Mouse (Mus musculus) Muller cell, postnatal 12 days (primary cell): ENCODE measurements around the gene Il6ra.
"Not testable (repeated sequence)": the region's sequence is repeated elsewhere in the genome, so short reads cannot be mapped to it uniquely, and the experiment has no call there.

Experiments used
- DNase-seq: peaks from one replicate; pipeline ENCODE4 v3.0.0-alpha.2; 2015; ENCODE audit errors: inconsistent ontology term

Gene Il6ra

DNA sequence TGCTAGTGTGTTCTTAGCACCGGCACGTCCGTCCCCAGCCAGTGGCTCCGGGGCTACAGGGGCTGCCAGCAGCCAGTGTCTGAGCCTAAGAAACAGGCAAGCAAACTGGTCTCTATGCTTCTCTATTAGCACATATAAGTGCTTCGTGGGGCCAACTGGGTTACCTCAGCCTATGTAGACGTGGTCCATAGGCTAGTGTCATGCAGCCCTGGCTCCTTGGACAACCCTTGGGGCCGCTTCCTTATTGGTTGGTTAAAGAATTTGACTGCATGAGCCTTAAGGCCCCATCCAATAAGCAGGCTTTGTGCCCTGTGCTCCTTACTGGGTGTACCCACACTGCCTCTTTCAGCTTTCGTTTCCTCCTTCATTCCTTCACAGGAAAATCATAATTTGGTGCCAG, 37.2 kb downstream of the Il6ra start:
- DNase-seq, result no peak

DNA sequence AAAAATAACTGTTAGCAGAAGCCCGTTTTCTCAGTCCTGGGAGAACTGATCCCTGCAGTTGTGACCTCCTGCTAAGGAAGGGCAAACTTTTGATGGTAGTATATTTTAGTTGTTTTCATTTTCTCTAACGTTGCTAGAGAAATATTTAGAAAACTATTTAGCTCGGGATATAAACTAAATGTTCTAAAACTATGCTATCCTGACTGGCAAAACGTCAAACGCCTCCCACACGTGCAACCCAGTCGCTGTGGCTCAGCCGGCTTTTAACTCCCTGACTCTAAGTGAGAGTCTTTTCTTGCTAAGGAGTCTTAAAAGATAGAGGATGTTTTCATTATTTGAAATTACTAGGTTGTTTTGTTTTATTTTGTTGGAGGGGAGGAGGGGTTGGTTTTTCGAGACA, 38.0 kb downstream of the Il6ra start:
- no peak for DNase-seq

DNA sequence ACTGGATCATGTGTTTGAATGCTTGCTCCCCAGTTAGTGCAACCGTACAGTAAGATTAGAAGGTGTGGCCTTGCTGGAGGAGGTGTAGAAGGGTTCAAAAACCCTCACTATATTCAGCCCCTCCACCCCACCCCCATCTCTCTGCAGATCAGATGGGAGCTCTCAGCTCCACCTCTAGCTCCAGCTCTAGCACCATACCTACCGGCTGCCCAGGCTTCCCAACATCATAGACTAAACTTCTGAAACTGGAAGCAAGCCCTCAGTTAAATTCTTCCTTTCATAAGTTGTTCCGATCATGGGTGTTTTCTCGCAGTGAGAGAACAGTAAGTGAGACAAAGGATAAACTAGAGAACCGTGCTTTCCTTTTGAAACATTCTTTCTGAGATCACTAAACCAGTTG, 38.9 kb downstream of the Il6ra start:
- no peak for DNase-seq

DNA sequence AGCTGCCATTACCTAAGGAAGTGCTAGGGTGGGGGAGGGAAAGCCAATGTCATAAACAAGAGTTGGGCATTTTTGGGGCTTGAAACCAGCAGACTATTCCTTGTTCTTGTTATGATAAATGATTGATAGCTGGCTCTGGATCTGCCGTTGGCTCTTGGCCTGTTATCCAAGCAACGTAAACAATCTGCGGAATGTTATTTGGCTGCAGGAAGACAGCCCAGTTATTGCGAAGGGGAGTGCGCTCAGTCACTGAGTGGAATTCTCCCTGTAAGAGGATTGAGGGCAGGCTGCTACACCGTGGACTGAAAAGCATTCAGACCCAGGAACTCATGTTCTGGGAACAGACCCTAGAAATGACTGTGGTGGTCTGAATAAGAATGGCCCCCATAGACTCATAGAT, 40.3 kb downstream of the Il6ra start:
- no peak for DNase-seq

DNA sequence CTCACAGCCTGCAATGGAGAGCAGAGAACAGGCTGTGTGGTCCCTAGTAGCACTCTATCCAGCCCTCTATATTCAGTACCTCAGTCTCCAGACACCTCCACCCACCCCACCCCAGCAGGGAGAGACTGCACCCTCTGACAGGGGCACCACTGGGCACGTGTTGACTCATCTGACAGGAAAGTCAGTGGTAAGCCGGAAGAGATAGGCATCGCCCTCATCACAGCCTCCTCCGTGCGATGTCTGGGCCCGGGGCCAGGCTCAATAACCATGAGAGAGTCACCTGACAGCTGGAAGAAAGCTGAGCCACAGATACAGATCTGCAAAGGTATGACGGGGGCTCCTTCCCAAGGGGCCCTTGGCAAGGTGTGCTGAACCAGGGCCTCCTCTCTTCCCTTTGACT, 40.8 kb downstream of the Il6ra start:
- DNase-seq, result no peak

DNA sequence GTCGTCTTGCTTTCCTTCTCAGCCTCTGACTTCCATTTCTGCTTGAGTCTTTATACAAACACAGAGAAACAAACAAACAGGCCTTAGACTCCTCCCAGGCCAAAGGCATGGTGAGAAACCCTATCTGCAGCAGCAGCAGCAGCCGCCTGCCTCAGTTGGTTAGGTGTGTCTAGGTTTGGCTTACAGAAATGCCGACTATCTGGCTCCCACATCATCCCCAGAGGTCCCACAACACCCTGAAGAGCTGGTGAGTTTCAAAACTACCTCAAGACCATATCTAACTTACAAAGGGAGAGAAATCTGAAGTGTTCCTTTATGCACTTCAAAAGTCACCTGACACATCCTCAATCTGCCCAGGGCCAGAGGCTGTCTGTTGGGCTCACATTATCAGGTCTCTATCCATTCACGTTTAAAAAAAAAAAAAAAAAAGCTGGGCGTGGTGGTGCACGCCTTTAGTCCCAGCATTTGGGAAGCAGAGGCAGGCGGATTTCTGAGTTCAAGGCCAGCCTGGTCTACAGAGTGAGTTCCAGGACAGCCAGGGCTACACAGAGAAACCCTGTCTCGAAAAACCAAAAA, 41.6 kb downstream of the Il6ra start:
- no peak for DNase-seq

DNA sequence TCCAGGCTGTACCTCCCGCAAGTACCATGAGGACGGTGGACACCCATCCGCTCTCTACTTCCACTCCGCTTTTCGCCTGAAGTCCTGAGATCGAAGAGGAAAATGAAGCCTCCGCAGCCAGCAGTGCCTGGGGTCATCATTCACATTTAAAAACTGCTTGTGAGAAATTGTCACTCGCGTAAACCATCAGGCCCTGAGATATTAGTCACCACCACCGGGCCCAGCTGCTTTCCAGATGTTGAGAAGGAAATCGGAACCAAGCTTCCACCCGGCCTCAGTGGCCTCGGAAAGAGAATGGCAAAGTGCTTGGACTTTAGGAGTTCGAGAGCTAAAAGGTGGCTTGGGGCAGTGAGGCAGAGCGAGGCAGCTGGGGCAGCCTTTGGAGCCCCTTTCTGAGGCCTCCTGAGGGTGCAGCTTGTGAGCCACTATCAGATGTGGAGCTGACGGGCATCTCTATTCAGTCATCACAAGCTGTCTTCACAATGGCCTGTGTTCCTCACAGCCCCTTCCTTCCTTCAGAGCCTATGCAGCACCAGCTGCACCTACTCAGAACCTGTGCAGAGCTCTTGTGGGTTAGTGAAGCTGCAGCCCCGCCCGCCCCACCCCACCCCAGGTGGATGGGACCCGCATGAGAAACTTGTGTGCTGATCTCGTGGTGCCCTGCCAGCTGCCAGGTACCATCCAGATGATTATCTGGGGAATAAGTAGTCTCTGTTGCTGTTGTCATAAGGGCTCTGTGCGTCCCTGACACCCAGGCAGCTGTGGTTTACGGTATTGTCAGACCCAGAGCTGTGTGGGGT, 42.3 kb downstream of the Il6ra start:
- no peak for DNase-seq

DNA sequence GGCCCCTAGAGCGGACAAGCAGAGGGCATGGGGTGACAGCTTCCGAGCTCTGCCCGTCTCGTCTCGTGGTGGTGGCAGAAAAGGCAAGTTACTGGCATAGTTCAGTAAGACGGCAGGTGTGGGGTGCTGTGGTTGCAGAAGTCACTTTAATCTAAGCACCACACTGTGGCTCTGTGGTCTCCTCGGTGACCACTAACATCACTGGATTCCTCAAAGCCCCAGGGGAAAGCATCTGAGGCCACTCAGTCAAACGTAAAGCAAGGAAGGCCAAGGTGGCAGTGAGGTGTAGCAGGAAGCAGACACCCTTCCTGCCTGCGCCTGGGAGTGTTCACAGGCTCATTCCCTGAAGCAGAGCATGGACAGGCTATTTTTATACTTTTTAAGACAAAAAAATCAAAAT, 43.4 kb downstream of the Il6ra start:
- no peak for DNase-seq

DNA sequence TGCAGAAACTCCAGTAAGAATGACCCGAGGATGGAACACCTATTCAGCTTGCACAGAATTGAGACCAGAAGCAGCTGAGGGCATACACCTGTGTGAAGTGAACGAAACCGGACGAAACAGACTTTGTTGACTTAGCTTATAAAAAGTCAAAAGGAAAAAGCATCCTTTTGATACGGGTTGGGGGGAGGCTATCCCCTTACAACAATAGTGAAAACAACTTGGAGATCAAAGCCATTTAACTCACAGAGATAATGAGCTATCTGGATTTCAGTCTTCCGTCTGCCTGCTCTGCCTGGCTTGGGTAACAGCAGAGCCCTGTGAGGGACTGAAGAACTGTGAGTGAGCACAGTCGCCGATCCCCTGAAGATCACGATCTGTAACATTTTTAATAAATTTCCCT, 44.0 kb downstream of the Il6ra start:
- DNase-seq, result no peak

DNA sequence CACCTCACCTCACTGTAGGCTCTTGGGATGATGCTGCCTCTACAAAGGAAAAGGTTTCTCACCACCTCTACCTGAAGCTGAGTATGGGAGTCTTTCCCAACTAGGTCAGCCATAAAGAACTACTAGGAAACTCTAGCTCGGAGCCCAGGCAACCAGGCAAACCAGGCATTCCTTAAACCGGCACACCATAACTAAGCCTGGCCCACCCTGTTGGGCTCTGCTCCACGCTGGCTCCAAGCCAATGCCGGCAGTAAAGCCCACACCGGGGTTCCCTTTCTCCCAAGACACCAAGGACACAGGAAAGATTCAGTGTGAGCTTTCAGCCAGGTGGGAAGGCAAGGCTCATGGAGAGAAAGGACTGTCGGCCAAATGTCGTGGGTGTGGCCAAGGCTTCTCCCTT, 44.6 kb downstream of the Il6ra start:
- DNase-seq, result peak; percentile 27

DNA sequence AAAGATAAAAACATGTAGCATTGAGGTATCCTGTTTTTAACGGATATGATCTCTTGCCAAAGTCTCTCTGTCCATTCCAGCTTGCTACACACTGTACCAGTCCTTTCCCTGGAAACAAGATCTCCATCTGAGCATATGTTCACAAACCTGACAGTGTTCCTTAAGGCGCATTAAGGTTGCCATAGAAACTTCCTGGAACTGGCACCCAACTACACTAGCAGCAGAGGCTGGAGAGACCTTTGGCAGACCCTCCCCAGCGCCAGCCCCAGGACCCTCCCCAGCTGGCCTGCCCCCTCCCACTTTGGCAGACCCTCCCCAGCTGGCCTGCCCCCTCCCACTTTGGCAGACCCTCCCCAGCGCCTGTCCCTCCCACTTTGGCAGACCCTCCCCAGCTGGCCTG, 45.3 kb downstream of the Il6ra start:
- DNase-seq, result no peak

DNA sequence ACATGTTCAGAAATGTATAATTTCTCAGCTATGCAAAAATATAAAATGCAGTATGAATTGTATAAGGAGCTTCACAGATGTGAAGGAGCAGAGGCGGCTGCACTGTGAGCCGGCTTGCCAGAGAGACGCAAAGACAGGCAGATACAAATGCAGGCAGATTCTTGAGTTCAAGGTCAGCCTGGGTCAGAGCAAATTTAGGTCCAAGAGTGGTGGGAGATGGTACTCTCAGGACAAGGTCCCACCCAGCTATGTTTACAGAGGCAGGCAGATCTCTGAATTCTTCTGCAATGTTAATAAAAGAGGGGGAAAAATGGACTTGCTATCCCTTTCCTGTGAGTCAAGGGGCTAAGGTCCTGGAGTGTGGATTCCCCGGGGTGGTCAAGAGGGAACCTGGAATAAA, 47.2 kb downstream of the Il6ra start:
- DNase-seq, result no peak

DNA sequence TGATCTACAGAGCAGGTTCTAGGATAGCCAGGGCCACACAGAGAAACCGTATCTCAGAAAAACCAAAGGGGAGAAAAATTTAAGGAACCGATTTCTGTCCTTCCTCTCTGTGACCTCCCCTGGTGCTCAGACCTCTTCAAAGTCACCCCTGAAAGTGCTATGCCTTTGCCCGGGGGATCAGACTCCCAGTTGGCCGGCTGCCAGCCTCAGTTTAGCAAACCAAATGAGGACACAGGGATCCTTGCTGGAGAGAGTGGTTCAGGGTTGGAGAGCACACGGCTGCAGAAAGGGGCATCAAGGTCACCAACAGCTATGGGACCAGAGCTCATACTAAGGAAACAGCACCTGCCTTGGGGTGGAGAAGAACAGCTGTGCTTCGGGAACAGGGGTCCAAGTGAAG, 48.0 kb downstream of the Il6ra start:
- DNase-seq, result no peak

DNA sequence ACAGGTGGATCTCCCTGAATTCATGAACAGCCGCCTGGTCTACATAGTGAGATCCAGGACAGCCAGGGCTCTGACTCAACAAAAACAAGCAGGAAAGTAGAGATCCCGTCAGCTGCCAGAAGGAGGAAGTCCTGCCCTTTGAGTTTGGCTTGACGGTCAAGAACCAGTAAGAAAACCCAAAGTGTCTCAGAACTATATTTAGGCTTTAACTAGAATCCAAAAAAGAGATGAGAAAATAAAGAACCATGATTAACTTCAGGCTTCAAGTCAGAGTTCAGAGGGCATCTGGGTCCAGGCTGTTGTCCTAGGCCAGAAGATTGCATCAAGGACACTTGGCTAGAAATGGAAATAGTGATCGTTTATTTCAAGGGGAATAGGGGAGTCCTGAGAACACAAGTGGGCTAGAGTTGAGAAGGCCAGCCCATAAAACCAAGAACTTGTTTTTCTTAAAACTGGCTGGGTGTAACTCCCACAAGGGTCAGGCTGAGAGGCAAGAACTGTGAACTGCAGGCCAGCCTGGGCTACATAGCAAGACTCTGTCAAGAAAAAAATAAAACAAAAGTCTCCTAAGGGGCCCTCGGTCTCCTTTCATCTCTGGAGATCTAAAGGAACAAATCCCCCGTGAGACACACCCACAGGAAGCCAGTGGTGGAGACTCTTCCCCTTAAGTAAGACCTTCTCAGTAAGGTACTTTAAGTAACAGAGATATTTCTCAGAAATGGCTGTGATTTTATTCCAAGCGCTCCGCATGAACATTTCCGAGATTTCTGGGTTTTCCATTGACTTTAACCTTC, 49.1 kb downstream of the Il6ra start:
- no peak for DNase-seq

DNA sequence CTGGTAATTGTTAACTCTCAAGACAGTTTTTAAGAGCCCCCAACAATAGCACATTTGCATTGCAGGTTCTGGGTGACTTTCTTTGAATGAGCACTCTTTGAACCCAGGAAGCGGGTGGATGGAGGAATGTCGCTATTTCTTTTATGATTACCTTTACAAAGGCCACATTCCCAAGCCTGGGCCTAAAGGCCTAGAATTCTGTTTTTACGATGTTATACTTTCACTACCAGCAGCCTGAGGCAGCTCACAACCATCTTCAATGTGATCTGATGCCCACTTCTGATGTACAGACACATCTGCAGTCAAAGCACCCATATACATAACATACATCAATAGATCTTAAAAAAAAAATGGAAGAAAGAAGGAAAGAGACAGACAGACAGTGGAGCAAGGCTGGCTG, 49.7 kb downstream of the Il6ra start:
- not testable (repeated sequence) for DNase-seq

DNA sequence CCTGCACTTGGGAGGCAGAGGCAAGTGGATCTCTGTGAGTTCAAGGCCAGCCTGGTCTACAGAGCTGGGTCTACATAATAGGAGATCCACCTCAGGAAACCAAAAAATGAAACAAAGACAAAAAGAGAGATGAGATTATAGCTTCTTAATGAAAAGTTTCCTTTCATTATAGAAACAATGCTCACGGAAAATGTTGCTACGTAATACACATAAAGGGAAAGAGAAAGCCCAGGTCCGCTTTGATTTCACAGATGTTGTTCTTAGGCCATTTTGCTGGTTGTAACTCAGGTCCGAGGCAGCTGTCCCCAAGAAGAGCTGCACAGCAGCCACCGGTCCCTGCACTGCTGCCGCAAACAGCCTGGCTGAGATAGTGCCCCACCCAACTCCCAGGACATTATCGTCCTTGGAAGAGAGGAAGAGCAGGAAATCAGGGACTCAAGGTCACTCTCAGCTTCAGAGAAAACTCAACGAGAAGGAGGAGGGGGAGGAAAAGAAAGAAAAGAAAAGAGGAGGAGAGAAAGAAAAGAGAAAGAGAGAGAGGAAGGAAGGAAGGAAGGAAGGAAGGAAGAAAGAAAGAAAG, 50.7 kb downstream of the Il6ra start:
- DNase-seq, result no peak

DNA sequence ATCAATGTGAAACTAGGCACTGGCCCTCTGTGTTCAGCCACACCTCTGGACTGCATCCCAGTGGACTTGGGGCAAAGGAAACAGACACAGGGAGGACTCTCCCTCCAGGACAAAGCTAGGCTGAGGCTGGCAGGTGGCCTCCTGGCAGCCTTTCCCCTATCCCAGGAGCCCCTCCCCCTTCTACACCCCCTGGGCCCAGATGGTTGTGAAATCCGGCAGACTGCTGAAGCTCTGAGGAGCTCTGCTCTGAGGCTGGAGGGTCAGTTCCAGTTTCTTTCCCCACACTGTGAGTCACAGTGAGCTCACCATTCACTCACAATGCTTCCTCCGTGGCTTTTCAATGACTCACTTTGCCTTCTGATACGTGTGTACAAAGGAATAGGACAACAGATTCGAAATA, 51.9 kb downstream of the Il6ra start:
- peak; percentile 99 for DNase-seq

DNA sequence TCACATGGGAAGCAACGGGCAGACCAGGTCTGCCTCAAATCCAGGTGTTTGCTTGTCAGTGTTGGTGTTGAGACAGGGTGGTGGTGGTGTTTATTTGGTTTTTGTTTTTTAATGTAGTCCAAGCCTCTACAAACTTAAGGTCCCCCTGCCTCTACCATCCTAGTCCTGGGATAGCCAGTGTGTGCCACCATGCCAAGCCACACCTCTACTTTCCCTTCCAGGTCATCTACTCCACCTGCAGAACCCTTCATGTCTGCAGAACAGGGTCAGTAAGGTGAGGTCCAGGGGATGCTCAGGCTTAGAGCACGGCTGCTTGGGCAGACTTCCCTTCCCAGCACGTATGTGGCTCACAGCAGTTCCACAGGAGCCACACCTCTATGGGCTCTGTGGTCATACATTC, 52.7 kb downstream of the Il6ra start:
- no peak for DNase-seq

DNA sequence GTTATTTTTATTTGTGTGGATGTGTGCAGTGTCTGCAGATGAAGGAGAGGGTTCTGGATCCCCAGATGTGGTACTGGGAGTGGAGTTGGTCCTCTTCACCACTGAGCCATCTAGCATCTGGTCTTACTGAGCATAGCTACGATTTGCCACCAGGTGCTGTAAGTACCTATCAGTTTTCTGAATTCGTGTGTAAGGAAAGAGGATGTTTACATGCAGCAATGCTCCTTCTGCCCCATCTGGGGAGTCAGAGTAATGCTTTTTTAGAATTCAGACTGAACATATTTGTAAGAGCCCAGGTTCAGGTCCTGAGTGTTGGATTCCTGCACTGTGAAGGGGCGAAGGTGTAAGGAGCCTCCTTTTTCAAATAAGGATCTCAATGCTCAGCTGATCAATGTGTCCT, 53.1 kb downstream of the Il6ra start:
- DNase-seq, result no peak

DNA sequence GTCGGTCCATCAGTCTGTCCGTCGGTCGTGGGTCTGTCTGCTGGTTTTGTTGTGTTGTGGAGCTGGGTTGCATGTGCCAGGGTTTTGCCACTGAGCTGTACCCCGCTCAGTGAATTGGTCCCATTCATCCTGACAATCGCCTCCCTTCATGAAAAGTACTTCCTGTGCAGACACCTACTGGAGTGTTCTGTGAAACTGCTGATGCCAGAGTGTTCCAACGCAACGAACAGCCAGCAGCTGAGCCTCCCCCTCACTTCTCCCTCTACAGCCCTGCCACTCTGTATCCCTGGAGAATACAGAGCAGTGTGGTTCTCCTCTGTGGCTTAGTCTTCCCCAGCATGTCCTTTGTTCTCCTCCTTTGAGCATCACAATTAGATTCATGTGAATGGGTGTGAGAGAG, 54.1 kb downstream of the Il6ra start:
- no peak for DNase-seq

DNA sequence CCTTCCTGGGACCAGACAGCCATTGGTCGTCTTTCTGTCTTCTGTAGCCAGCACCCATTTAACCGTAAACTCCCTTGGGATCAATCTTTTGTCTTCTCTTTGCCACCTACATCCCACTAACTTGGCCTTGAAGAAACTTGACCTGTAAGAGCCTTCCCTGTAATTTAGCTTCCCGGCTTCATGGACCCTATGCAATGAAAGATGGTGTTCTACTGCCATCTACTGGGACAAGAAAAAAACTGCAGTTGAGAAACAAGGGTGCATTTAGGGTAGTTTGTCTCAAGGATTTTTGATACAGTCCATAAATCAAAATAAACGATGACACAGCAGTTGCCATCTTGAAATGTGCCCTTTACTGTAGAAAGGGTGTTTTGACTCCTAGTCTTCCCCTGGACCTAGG, 54.9 kb downstream of the Il6ra start:
- DNase-seq, result peak; percentile 59

DNA sequence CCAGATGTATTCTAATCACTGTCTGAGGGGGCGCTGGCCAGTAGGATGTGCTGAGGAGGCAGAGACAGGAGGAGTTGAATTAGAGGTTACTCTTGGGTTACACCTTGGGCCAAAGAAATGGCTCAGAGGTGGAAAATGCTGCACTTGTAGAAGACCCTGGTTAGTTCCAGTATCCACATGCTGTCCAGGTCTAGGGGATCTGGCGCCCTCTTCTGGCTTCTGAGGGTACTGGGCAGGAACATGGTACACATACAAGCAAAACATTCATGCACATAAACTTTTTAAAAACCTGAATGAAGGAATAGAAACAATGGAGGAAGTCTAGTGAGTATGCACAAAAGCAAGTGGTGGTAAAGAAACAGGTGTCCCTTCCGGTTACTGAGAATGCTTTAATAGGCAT, 55.6 kb downstream of the Il6ra start:
- DNase-seq, result no peak

DNA sequence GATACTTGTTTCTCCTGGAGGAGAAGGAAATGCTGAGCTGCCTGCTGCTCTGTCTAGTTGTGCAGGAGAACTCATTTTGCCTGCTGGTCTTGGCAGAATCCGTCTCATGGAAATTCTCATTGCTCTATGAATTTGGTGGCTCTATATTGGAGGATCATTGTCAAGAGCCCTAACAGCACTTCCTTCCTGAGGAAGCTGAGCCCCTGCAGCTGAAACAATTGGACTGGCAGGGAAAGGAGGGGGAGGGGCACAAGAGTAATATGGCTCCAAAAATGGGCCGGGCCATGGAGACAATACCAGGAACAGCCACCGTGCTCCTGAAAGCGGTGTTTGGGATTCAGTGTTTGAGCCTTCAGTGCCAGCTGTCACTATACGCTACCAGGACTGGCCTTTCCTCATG, 59.2 kb downstream of the Il6ra start:
- DNase-seq, result no peak
